Mouse (Mus musculus) liver, adult 2 months (tissue): ENCODE results near the gene Pigh.

ENCODE experiments used
- CTCF ChIP-seq: fragments of 200-500 bp; IDR thresholded peaks from 2 replicates; pipeline ENCODE4 v1.5.1; 2011; ENCODE audit warnings: low read depth, low read length, control low read depth
- POLR2A ChIP-seq: fragments of 200-500 bp; IDR thresholded peaks from 2 replicates; pipeline ENCODE4 v1.6.1; 2011; ENCODE audit warnings: low read length, control low read depth; ENCODE audit not compliant: insufficient read depth; ENCODE audit errors: extremely low read depth

GRCm38 (mm10) chr12:79052073-79052472 is 37.4 kb downstream of the Pigh start:
- TF ChIP-seq CTCF (no peak), POLR2A (no peak)
